In genomic region chr16:10347551-10347950, GRCm38 (mm10) we compare ENCODE assay signal across 13 mouse cellular contexts. TPM values are rescaled to one million over a fixed set of nuclear protein-coding genes. Genes with fewer than 3 reads are reported as not detected.
DNase-seq lines count a peak whose midpoint lies in the region; ATAC-seq lines count a peak whose summit lies in the region.
"Had no signal": no experiment of that assay in that cellular context is flagged by ENCODE, and none has a peak within 500 bp of the region (broad histone marks: within the 10 kb centered on the region; RNA-seq: fewer than 3 reads in every experiment).

No protein-coding gene starts in this region.

- no peak overlapping the region for H3K4me3 ChIP-seq in forebrain, embryonic 14.5 days (ENCODE audit: low read depth, low read length)
- H3K4me3 ChIP-seq: hindbrain, embryonic 15.5 days; liver, embryonic 13.5 days; midbrain, embryonic 12.5 days; neural tube, embryonic 15.5 days had no signal

- H3K27me3 ChIP-seq in forebrain, embryonic 14.5 days (replicated peaks; ENCODE audit: control insufficient read depth, insufficient read depth, low read length), result no peaks in the 10 kb centered on the region
- H3K27me3 ChIP-seq: hindbrain, embryonic 15.5 days; liver, embryonic 13.5 days; midbrain, embryonic 12.5 days; neural tube, embryonic 15.5 days; Patski had no signal

- DNase-seq in gastrocnemius, postnatal 25 days, result peak; percentile 41
- DNase-seq in gastrocnemius, postnatal 36 days, result no peak
- peak; percentile 53 for DNase-seq in ovary, postnatal 36 days (ENCODE audit: low spot score)
- no peak for DNase-seq in ovary, postnatal 14 days (ENCODE audit: low spot score)
- DNase-seq in lung, adult 18-20 months, result peak; percentile 88 to 92
- DNase-seq in urinary bladder, postnatal 36 days (ENCODE audit: low spot score in 2 of 2), result peak; percentile 70 to 87
- DNase-seq in forebrain, embryonic 14.5 days (ENCODE audit: low spot score), result no peak
- no peak for DNase-seq in left cerebral cortex, adult 9 months (ENCODE audit: low spot score in 2 of 2)
- DNase-seq: liver, embryonic 13.5 days had no signal

- H3K36me3 ChIP-seq in forebrain, embryonic 14.5 days (ENCODE audit: control insufficient read depth, insufficient read depth, low read length), result no peaks in the 10 kb centered on the region
- H3K36me3 ChIP-seq: hindbrain, embryonic 15.5 days; liver, embryonic 13.5 days; midbrain, embryonic 12.5 days; neural tube, embryonic 15.5 days had no signal

- ATAC-seq in forebrain, embryonic 14.5 days, result no peak
- ATAC-seq: Patski had no signal

- no peaks in the 10 kb centered on the region for H3K4me1 ChIP-seq in forebrain, embryonic 14.5 days (ENCODE audit: control insufficient read depth, insufficient read depth, low read length)
- H3K4me1 ChIP-seq: hindbrain, embryonic 15.5 days; liver, embryonic 13.5 days; neural tube, embryonic 15.5 days had no signal

- 88% methylated on average over 7 of the region's 7 CpGs for WGBS in forebrain, embryonic 14.5 days

- no peak overlapping the region for H3K9ac ChIP-seq in forebrain, embryonic 14.5 days (ENCODE audit: low read length)
- H3K9ac ChIP-seq: hindbrain, embryonic 15.5 days; liver, embryonic 13.5 days; midbrain, embryonic 12.5 days; neural tube, embryonic 15.5 days had no signal

- H3K9me3 ChIP-seq in forebrain, embryonic 14.5 days (replicated peaks; ENCODE audit: control insufficient read depth, low read length), result no peaks in the 10 kb centered on the region
- H3K9me3 ChIP-seq: hindbrain, embryonic 15.5 days; liver, embryonic 13.5 days; midbrain, embryonic 12.5 days; neural tube, embryonic 15.5 days had no signal

- intact Hi-C loops in gastrocnemius, postnatal 36 days (cut with DNase I), result no loop called here

- H3K4me2 ChIP-seq in forebrain, embryonic 14.5 days (ENCODE audit: low read length), result no peak overlapping the region
- H3K4me2 ChIP-seq: hindbrain, embryonic 15.5 days; liver, embryonic 13.5 days; midbrain, embryonic 12.5 days; neural tube, embryonic 15.5 days had no signal

- H3K27ac ChIP-seq in forebrain, embryonic 14.5 days (ENCODE audit: low read depth, low read length), result no peak overlapping the region
- H3K27ac ChIP-seq: hindbrain, embryonic 15.5 days; liver, embryonic 13.5 days; midbrain, embryonic 12.5 days; neural tube, embryonic 15.5 days had no signal

RNA-seq across cellular contexts. Expression of gene Emp2, which starts 33.8 kb away (rescaled TPM):
- 1 to 10 TPM; 5.7 to 7.8 TPM for total RNA-seq in gastrocnemius, postnatal 25 days (2021)
- total RNA-seq in gastrocnemius, postnatal 36 days (2021), result 1 to 10 TPM; 4.3 to 4.9 TPM
- 3.4 and 5.1 TPM in 2 replicates for polyA plus RNA-seq in forebrain, embryonic 14.5 days (2014; fragmentation: Nextera tagmentation; extraction: Ambion mirVana)

RNA-seq across cellular contexts. Expression of gene Tekt5, which starts 47.7 kb away (rescaled TPM):
- not detected for total RNA-seq in gastrocnemius, postnatal 25 days (2021)
- total RNA-seq in gastrocnemius, postnatal 36 days (2021), result not detected
- polyA plus RNA-seq in forebrain, embryonic 14.5 days (2014; fragmentation: Nextera tagmentation; extraction: Ambion mirVana), result 2.7 and 2.9 TPM in 2 replicates
- polyA plus RNA-seq: Patski had no signal

Comparison
In these comparisons a context has a peak if more than half of its experiments do, and no peak if none do; other contexts are left out.
1. DNase-seq: peak in gastrocnemius, postnatal 25 days (single experiment), ovary, postnatal 36 days (single experiment), lung, adult 18-20 months (2 of 2) and urinary bladder, postnatal 36 days (2 of 2); none in gastrocnemius, postnatal 36 days (0 of 2), ovary, postnatal 14 days (single experiment), forebrain, embryonic 14.5 days (single experiment) and left cerebral cortex, adult 9 months (0 of 2).